ENCODE assay signal across 8 mouse cellular contexts in the genomic region with DNA sequence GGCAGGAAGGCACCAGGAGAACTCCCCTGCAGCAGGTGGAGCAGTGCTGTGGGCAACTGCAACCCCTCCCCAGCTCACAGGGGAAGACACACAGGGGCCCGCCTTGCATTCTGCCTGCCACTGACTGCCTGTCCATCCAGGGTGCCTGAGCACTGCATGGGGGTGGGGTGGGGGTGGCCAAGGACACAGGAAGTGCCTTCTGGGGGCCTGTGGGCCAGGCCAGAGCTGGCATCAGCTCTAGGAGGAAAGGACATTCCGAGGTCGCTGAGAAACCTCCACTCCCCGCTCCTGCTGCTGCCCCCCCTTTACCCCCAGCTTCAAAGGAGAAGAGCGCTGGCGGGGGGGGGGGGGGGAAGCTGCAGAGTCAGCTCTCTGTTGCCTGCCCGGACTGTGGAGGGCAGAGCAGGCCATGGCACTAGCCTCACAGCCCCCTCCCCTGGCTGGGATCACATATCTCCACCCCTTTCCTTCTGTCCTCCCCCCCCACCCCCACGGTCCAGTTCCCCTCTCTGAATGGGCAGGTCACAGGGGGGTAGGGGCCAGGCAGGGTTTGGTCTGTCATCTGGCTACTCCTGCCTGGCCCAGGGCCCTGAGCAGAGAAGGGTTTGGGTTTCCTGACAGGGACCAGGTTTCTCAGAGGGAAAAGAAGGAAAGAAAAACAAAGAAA. TPM values are rescaled to one million over a fixed set of nuclear protein-coding genes. Genes with fewer than 3 reads are reported as not detected.
A peak's percentile ranks its signal among the peaks of the same experiment; 100 is the strongest.
DNase-seq lines count a peak whose midpoint lies in the region; ATAC-seq and TF ChIP-seq lines count a peak whose summit lies in the region.

No protein-coding gene starts in this region.

- peaks cover 8% of the 10 kb centered on the region; the same call in 1 of the 2 replicates for H3K36me3 ChIP-seq in lung, embryonic 14.5 days (ENCODE audit: insufficient read depth)
- peaks cover 3% of the 10 kb centered on the region; the same call in 1 of the 2 replicates for H3K36me3 ChIP-seq in embryonic facial prominence, embryonic 11.5 days (replicated peaks; ENCODE audit: control insufficient read depth, insufficient read depth, low read depth, low read length)
- no peaks in the 10 kb centered on the region for H3K36me3 ChIP-seq in hindbrain, embryonic 16.5 days (ENCODE audit: control insufficient read depth, insufficient read depth, low read length)
- H3K36me3 ChIP-seq in neural tube, embryonic 11.5 days (ENCODE audit: control insufficient read depth, insufficient read depth, low read length): peaks cover 2% of the 10 kb centered on the region; the same call in 1 of the 2 replicates

- 7% methylated on average over 5 of the region's 8 CpGs for WGBS in lung, embryonic 14.5 days
- WGBS in embryonic facial prominence, embryonic 11.5 days: 5% methylated on average over 6 of the region's 8 CpGs
- WGBS in hindbrain, embryonic 16.5 days: 8% methylated on average over 3 of the region's 8 CpGs
- WGBS in neural tube, embryonic 11.5 days: 9% methylated on average over 5 of the region's 8 CpGs

- no peak overlapping the region for H3K4me2 ChIP-seq in lung, embryonic 14.5 days
- H3K4me2 ChIP-seq in embryonic facial prominence, embryonic 11.5 days (ENCODE audit: low read depth, low read length): no peak overlapping the region; the same call in none of the 2 replicates
- H3K4me2 ChIP-seq in hindbrain, embryonic 16.5 days (ENCODE audit: low read length): no peak overlapping the region
- H3K4me2 ChIP-seq in neural tube, embryonic 11.5 days (ENCODE audit: low read depth): no peak overlapping the region

- DNase-seq in lung, embryonic 14.5 days: no peak
- no peak for DNase-seq in lung, adult 18-20 months
- peak; percentile 43 for DNase-seq in embryonic facial prominence, embryonic 11.5 days (ENCODE audit: low spot score)
- no peak for DNase-seq in neural tube, embryonic 11.5 days (ENCODE audit: low spot score)
- DNase-seq in right cerebral cortex, postnatal 4 days: no peak
- no peak for DNase-seq in left cerebral cortex, adult 11 months (ENCODE audit: low spot score)
- DNase-seq in right cerebral cortex, postnatal 10 days (ENCODE audit: low spot score in 2 of 2): no peak

- peak; percentile 51; the same call in 1 of the 2 replicates for ATAC-seq in lung, embryonic 14.5 days (ENCODE audit: insufficient read depth)
- ATAC-seq in embryonic facial prominence, embryonic 11.5 days (replicated peaks; ENCODE audit: insufficient number of reproducible peaks, low FRiP score, low TSS enrichment, low read depth): 0 out of 2 replicates have a peak, but pooled peaks have one; percentile 30
- no peak for ATAC-seq in hindbrain, embryonic 16.5 days
- no peak for ATAC-seq in neural tube, embryonic 11.5 days (ENCODE audit: insufficient read depth, low FRiP score, low TSS enrichment)

- no peak for TF ChIP-seq CTCF in lung, embryonic 14.5 days (IDR thresholded peaks at IDR 0.05; ENCODE audit: low read depth)

- H3K9me3 ChIP-seq in lung, embryonic 14.5 days (ENCODE audit: low read depth, low read length): no peaks in the 10 kb centered on the region
- no peaks in the 10 kb centered on the region for H3K9me3 ChIP-seq in embryonic facial prominence, embryonic 11.5 days (replicated peaks; ENCODE audit: control insufficient read depth, low read length)
- no peaks in the 10 kb centered on the region for H3K9me3 ChIP-seq in hindbrain, embryonic 16.5 days (ENCODE audit: control insufficient read depth, low read length)
- no peaks in the 10 kb centered on the region for H3K9me3 ChIP-seq in neural tube, embryonic 11.5 days (ENCODE audit: control insufficient read depth, low read length)

- peaks cover 12% of the 10 kb centered on the region for H3K4me1 ChIP-seq in lung, embryonic 14.5 days (ENCODE audit: insufficient read depth)
- peaks cover 35% of the 10 kb centered on the region for H3K4me1 ChIP-seq in embryonic facial prominence, embryonic 11.5 days (ENCODE audit: control insufficient read depth, insufficient read depth, low read length)
- peaks cover 21% of the 10 kb centered on the region for H3K4me1 ChIP-seq in hindbrain, embryonic 16.5 days (ENCODE audit: control insufficient read depth, insufficient read depth, low read depth, low read length)
- H3K4me1 ChIP-seq in neural tube, embryonic 11.5 days (ENCODE audit: control insufficient read depth, insufficient read depth, low read length): peaks cover 51% of the 10 kb centered on the region

- H3K9ac ChIP-seq in lung, embryonic 14.5 days: no peak overlapping the region
- H3K9ac ChIP-seq in embryonic facial prominence, embryonic 11.5 days (replicated peaks; ENCODE audit: low read length): peak overlapping the region; percentile 37; the same call in 1 of the 2 replicates
- peak overlapping the region; percentile 41 for H3K9ac ChIP-seq in hindbrain, embryonic 16.5 days (ENCODE audit: low read depth, low read length)
- H3K9ac ChIP-seq in neural tube, embryonic 11.5 days (ENCODE audit: low read length): 0 out of 2 replicates have a peak overlapping the region, but pooled peaks have one; percentile 5

- no peak overlapping the region for H3K4me3 ChIP-seq in lung, embryonic 14.5 days (ENCODE audit: low read depth, low read length)
- H3K4me3 ChIP-seq in embryonic facial prominence, embryonic 11.5 days (ENCODE audit: low read depth, low read length): no peak overlapping the region
- no peak overlapping the region for H3K4me3 ChIP-seq in hindbrain, embryonic 16.5 days (ENCODE audit: low read length)
- H3K4me3 ChIP-seq in neural tube, embryonic 11.5 days (ENCODE audit: low read depth, low read length): no peak overlapping the region

- H3K27ac ChIP-seq in lung, embryonic 14.5 days (ENCODE audit: low read depth): no peak overlapping the region
- H3K27ac ChIP-seq in embryonic facial prominence, embryonic 11.5 days (replicated peaks; ENCODE audit: low read depth, low read length): peak overlapping the region; percentile 32
- H3K27ac ChIP-seq in hindbrain, embryonic 16.5 days (ENCODE audit: low read depth, low read length): no peak overlapping the region
- H3K27ac ChIP-seq in neural tube, embryonic 11.5 days (ENCODE audit: low read depth, low read length): peak overlapping the region; percentile 7; the same call in 1 of the 2 replicates

- H3K27me3 ChIP-seq in lung, embryonic 14.5 days (ENCODE audit: insufficient read depth, low read length): no peaks in the 10 kb centered on the region
- H3K27me3 ChIP-seq in embryonic facial prominence, embryonic 11.5 days (ENCODE audit: control insufficient read depth, insufficient read depth, low read length): no peaks in the 10 kb centered on the region; the same call in 1 of the 2 replicates
- no peaks in the 10 kb centered on the region for H3K27me3 ChIP-seq in hindbrain, embryonic 16.5 days (replicated peaks; ENCODE audit: control insufficient read depth, insufficient read depth, low read length)
- no peaks in the 10 kb centered on the region for H3K27me3 ChIP-seq in neural tube, embryonic 11.5 days (ENCODE audit: control insufficient read depth, insufficient read depth, low read length)

RNA-seq across cellular contexts. Expression of gene Enho, which starts 25.0 kb away (rescaled TPM):
- 11.5 and 15.4 TPM in 2 replicates for polyA plus RNA-seq in lung, embryonic 14.5 days (2014; fragmentation: Nextera tagmentation; extraction: Ambion mirVana)
- 19.9 and 24.5 TPM in 2 replicates for polyA plus RNA-seq in embryonic facial prominence, embryonic 11.5 days (2014; fragmentation: Nextera tagmentation; extraction: Ambion mirVana)
- 115 and 117 TPM in 2 replicates for polyA plus RNA-seq in hindbrain, embryonic 16.5 days (2015; fragmentation: Nextera tagmentation; extraction: Ambion mirVana)
- polyA plus RNA-seq in neural tube, embryonic 11.5 days (2014; fragmentation: Nextera tagmentation; extraction: Ambion mirVana): 36.9 and 43.3 TPM in 2 replicates

RNA-seq across cellular contexts. Expression of gene Cntfr, which starts 31.7 kb away (rescaled TPM):
- 8.2 and 9.6 TPM in 2 replicates for polyA plus RNA-seq in lung, embryonic 14.5 days (2014; fragmentation: Nextera tagmentation; extraction: Ambion mirVana)
- 8.8 and 9.8 TPM in 2 replicates for polyA plus RNA-seq in embryonic facial prominence, embryonic 11.5 days (2014; fragmentation: Nextera tagmentation; extraction: Ambion mirVana)
- 22.5 and 29.5 TPM in 2 replicates for polyA plus RNA-seq in hindbrain, embryonic 16.5 days (2015; fragmentation: Nextera tagmentation; extraction: Ambion mirVana)
- 43.8 and 44.2 TPM in 2 replicates for polyA plus RNA-seq in neural tube, embryonic 11.5 days (2014; fragmentation: Nextera tagmentation; extraction: Ambion mirVana)

RNA-seq across cellular contexts. Expression of gene Il11ra1, which starts 34.6 kb away (rescaled TPM):
- polyA plus RNA-seq in lung, embryonic 14.5 days (2014; fragmentation: Nextera tagmentation; extraction: Ambion mirVana): 111 and 129 TPM in 2 replicates
- 199 and 201 TPM in 2 replicates for polyA plus RNA-seq in embryonic facial prominence, embryonic 11.5 days (2014; fragmentation: Nextera tagmentation; extraction: Ambion mirVana)
- 46.4 and 46.6 TPM in 2 replicates for polyA plus RNA-seq in hindbrain, embryonic 16.5 days (2015; fragmentation: Nextera tagmentation; extraction: Ambion mirVana)
- polyA plus RNA-seq in neural tube, embryonic 11.5 days (2014; fragmentation: Nextera tagmentation; extraction: Ambion mirVana): 65.9 and 82.1 TPM in 2 replicates

RNA-seq across cellular contexts. Expression of gene Rpp25l, which starts 48.2 kb away (rescaled TPM):
- polyA plus RNA-seq in lung, embryonic 14.5 days (2014; fragmentation: Nextera tagmentation; extraction: Ambion mirVana): 87.1 and 90.3 TPM in 2 replicates
- 89.4 and 101 TPM in 2 replicates for polyA plus RNA-seq in embryonic facial prominence, embryonic 11.5 days (2014; fragmentation: Nextera tagmentation; extraction: Ambion mirVana)
- 63.6 and 65.2 TPM in 2 replicates for polyA plus RNA-seq in hindbrain, embryonic 16.5 days (2015; fragmentation: Nextera tagmentation; extraction: Ambion mirVana)
- polyA plus RNA-seq in neural tube, embryonic 11.5 days (2014; fragmentation: Nextera tagmentation; extraction: Ambion mirVana): 80.4 and 81.2 TPM in 2 replicates

RNA-seq across cellular contexts. Expression of gene Dctn3, which starts 57.8 kb away (rescaled TPM):
- polyA plus RNA-seq in lung, embryonic 14.5 days (2014; fragmentation: Nextera tagmentation; extraction: Ambion mirVana): 103 and 106 TPM in 2 replicates
- polyA plus RNA-seq in embryonic facial prominence, embryonic 11.5 days (2014; fragmentation: Nextera tagmentation; extraction: Ambion mirVana): 119 and 128 TPM in 2 replicates
- 309 and 323 TPM in 2 replicates for polyA plus RNA-seq in hindbrain, embryonic 16.5 days (2015; fragmentation: Nextera tagmentation; extraction: Ambion mirVana)
- 171 and 180 TPM in 2 replicates for polyA plus RNA-seq in neural tube, embryonic 11.5 days (2014; fragmentation: Nextera tagmentation; extraction: Ambion mirVana)

Comparison
In these comparisons a context has a peak if more than half of its experiments do, and no peak if none do; other contexts are left out.
1. ATAC-seq: peak in lung, embryonic 14.5 days (single experiment) and embryonic facial prominence, embryonic 11.5 days (single experiment); none in hindbrain, embryonic 16.5 days (single experiment) and neural tube, embryonic 11.5 days (single experiment).
2. H3K27ac ChIP-seq: peak in embryonic facial prominence, embryonic 11.5 days (single experiment) and neural tube, embryonic 11.5 days (single experiment); none in lung, embryonic 14.5 days (single experiment) and hindbrain, embryonic 16.5 days (single experiment).